Mouse (Mus musculus) MEL (cell line): ENCODE measurements around the gene Iqch.

ENCODE experiments used
- CHD1 ChIP-seq: IDR thresholded peaks from 2 replicates; pipeline ENCODE4 v1.6.1; 2012; ENCODE audit warnings: low read depth, mild to moderate bottlenecking, inconsistent platforms, low read length, improper control_type of control experiment
- CTCF ChIP-seq, 3 experiments: IDR thresholded peaks in 2 of 3; conservative IDR thresholded peaks in 1 of 3; 2 replicates each; pipeline ENCODE4 v1.5.1; 2011 to 2012; ENCODE audit warnings: low read length in 3 of 3, low read depth in 2 of 3, mild to moderate bottlenecking in 2 of 3, improper control_type of control experiment in 1 of 3, inconsistent platforms in 1 of 3, mixed read lengths in 1 of 3, moderate library complexity in 1 of 3; ENCODE audit not compliant: control insufficient read depth in 1 of 3, insufficient read depth in 1 of 3, poor library complexity in 1 of 3, severe bottlenecking in 1 of 3
- JUND ChIP-seq: IDR thresholded peaks from 2 replicates; pipeline ENCODE4 v1.6.1; 2011; ENCODE audit warnings: low read depth, mild to moderate bottlenecking, improper control_type of control experiment, low read length
- MAZ ChIP-seq: IDR thresholded peaks from 2 replicates; pipeline ENCODE4 v1.6.1; 2012; ENCODE audit warnings: low read depth, mild to moderate bottlenecking, inconsistent platforms, low read length, improper control_type of control experiment
- MYC ChIP-seq: IDR thresholded peaks from 2 replicates; pipeline ENCODE4 v1.6.1; 2011; ENCODE audit warnings: low read depth, mild to moderate bottlenecking, low read length, improper control_type of control experiment, moderate library complexity
- NELFE ChIP-seq: IDR thresholded peaks from 2 replicates; pipeline ENCODE4 v1.6.1; 2011; ENCODE audit warnings: low read depth, low read length, improper control_type of control experiment
- POLR2A ChIP-seq, 2 experiments: IDR thresholded peaks; 2 replicates each; pipeline ENCODE4 v1.6.1; 2011 to 2012; ENCODE audit warnings: low read length in 2 of 2, mild to moderate bottlenecking in 2 of 2, control low read depth in 1 of 2, improper control_type of control experiment in 1 of 2, low read depth in 1 of 2, moderate library complexity in 1 of 2; ENCODE audit not compliant: control insufficient read depth in 1 of 2, insufficient read depth in 1 of 2, poor library complexity in 1 of 2
- POLR2AphosphoS2 ChIP-seq: IDR thresholded peaks from 2 replicates; pipeline ENCODE4 v1.6.1; 2011; ENCODE audit warnings: low read length, improper control_type of control experiment
- POLR2AphosphoS5 ChIP-seq: IDR thresholded peaks from 2 replicates; pipeline ENCODE4 v1.6.1; 2012; ENCODE audit warnings: low read depth, borderline replicate concordance, mild to moderate bottlenecking, inconsistent platforms, low read length, moderate library complexity, mixed read lengths
- TBP ChIP-seq: IDR thresholded peaks from 2 replicates; pipeline ENCODE4 v1.8.0; 2011; ENCODE audit warnings: low read depth, low read length, improper control_type of control experiment
- ZNF384 ChIP-seq: IDR thresholded peaks from 2 replicates; pipeline ENCODE4 v1.6.1; 2012; ENCODE audit warnings: low read depth, mild to moderate bottlenecking, inconsistent platforms, low read length, improper control_type of control experiment

GRCm38 (mm10) chr9:63489156-63489555, 113.1 kb downstream of the Iqch start:
- TF ChIP-seq CTCF (IDR thresholded peaks at IDR 0.05 in 2 of 3, conservative IDR thresholded peaks at IDR 0.05 in 1 of 3; ENCODE audit: control insufficient read depth in 1 of 3, insufficient read depth in 1 of 3, low read depth in 2 of 3, low read length in 3 of 3, poor library complexity in 1 of 3, severe bottlenecking in 1 of 3) (no peak), MYC (no peak), POLR2AphosphoS2 (no peak), TBP (no peak), CHD1 (no peak), NELFE (no peak), ZNF384 (no peak), POLR2AphosphoS5 (no peak), POLR2A (IDR thresholded peaks at IDR 0.05; ENCODE audit: control insufficient read depth in 1 of 2, insufficient read depth in 1 of 2, low read depth in 1 of 2, low read length in 2 of 2, poor library complexity in 1 of 2) (no peak), MAZ (no peak), JUND (no peak)
